Mouse (Mus musculus): ENCODE data around the gene Iqca. TPM values are rescaled to one million over a fixed set of nuclear protein-coding genes. Genes with fewer than 3 reads are reported as not detected.

Iqca gene
- total and polyA plus RNA-seq, 3 experiments = 0.27 TPM; not detected in 2

DNA sequence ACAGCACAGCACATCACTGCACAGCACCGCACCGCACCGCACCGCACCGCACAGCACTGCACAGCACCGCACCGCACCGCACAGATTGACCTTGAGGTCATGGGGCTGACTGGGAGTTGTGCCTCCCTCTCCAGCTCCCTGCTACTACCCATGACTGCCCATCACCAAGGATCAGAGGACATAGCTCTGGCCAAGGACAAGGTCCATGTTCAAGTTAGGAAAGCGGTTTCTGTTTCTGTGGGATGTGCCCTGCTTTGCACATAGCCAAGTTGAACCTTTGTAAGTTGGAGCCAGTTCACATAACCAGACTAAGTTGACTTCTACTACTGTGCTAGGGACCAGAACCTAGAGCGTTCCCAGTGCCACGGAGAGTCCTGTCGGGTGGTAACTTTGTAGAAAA, 28.6 kb downstream of the Iqca start:
- no peaks in the 10 kb centered on the region for H3K36me3 ChIP-seq (replicated peaks)
- H3K9me3 ChIP-seq (replicated peaks) = peaks cover 83% of the 10 kb centered on the region
- no peaks in the 10 kb centered on the region for H3K27me3 ChIP-seq (ENCODE audit: insufficient read depth, low read length)
- TF ChIP-seq GATA1 (IDR thresholded peaks at IDR 0.05; ENCODE audit: borderline replicate concordance, low read length) (no peak), CTCF (IDR thresholded peaks at IDR 0.05; ENCODE audit: low read depth, low read length) (no peak), TAL1 (conservative IDR thresholded peaks at IDR 0.05; ENCODE audit: low read depth, low read length) (no peak), POLR2AphosphoS5 (IDR thresholded peaks at IDR 0.05; ENCODE audit: insufficient replicate concordance, low read depth, low read length) (no peak), GATA2 (IDR thresholded peaks at IDR 0.05; ENCODE audit: borderline replicate concordance, low read depth, low read length) (no peak)
- no peaks in the 10 kb centered on the region for H3K4me1 ChIP-seq (ENCODE audit: insufficient read depth, low read depth, low read length)
- ATAC-seq (ENCODE audit: extremely low read depth, insufficient number of reproducible peaks, low FRiP score, poor library complexity, severe bottlenecking) (no peak), DNase-seq (ENCODE audit: low spot score) (no peak)
- peak overlapping the region; percentile 44; the same call in 1 of the 2 replicates for H3K4me3 ChIP-seq (ENCODE audit: low read depth, low read length)

DNA sequence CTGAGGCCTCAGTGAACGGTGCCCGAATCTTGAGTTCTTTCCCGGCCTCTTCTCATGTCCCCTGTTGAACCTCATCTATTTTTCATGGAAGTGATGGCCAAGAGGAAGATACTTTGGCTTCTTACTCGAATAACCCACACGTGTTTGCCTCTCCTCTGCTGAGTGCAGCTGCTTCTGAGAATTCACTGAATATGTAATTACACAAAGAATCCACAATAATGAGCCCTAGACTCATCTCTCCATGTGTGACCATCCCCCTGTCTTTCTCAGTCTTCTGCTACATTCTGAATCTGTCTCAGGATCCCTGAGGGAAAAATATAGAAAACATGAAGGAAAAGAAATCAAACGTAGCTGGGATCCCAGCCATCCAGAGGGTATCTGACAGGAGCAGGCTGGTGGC, 32.5 kb downstream of the Iqca start:
- Histone ChIP-seq H3K9me3 (replicated peaks) (peaks cover 87% of the 10 kb centered on the region), H3K36me3 (replicated peaks) (no peaks in the 10 kb centered on the region), H3K4me3 (ENCODE audit: low read depth, low read length) (no peak overlapping the region), H3K4me1 (ENCODE audit: insufficient read depth, low read depth, low read length) (no peaks in the 10 kb centered on the region), H3K27me3 (ENCODE audit: insufficient read depth, low read length) (no peaks in the 10 kb centered on the region)
- ATAC-seq (ENCODE audit: extremely low read depth, insufficient number of reproducible peaks, low FRiP score, poor library complexity, severe bottlenecking) (no peak), DNase-seq (ENCODE audit: low spot score) (no peak)
- TF ChIP-seq GATA1 (IDR thresholded peaks at IDR 0.05; ENCODE audit: borderline replicate concordance, low read length) (no peak), TAL1 (conservative IDR thresholded peaks at IDR 0.05; ENCODE audit: low read depth, low read length) (no peak), CTCF (IDR thresholded peaks at IDR 0.05; ENCODE audit: low read depth, low read length) (no peak), POLR2AphosphoS5 (IDR thresholded peaks at IDR 0.05; ENCODE audit: insufficient replicate concordance, low read depth, low read length) (no peak)

DNA sequence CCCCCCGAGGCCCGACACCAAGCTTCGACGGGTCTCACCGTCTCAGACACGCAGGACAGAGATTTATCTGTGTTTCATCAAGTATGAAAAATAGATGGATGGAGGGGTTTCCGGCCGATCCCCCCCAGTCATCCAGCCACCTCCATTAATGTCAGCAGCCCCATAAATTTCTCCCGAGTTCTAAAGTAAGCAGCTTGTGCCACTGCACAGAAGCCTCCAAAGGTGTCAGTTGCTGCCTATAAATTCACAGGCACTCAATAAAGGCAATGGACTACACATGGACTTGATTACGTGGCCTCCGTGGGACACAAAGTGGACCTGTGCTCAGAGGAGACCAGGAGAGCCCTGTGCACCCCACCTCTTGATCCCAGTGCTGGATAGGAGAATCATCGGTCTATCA, 34.0 kb downstream of the Iqca start:
- Histone ChIP-seq H3K9me3 (replicated peaks) (peaks cover 86% of the 10 kb centered on the region), H3K27me3 (ENCODE audit: insufficient read depth, low read length) (no peaks in the 10 kb centered on the region; the same call in 1 of the 2 replicates), H3K4me3 (ENCODE audit: low read depth, low read length) (no peak overlapping the region), H3K4me1 (ENCODE audit: insufficient read depth, low read depth, low read length) (no peaks in the 10 kb centered on the region), H3K36me3 (replicated peaks) (no peaks in the 10 kb centered on the region)
- TF ChIP-seq POLR2AphosphoS5 (IDR thresholded peaks at IDR 0.05; ENCODE audit: insufficient replicate concordance, low read depth, low read length) = no peak
- DNase-seq (ENCODE audit: low spot score) (no peak), ATAC-seq (ENCODE audit: extremely low read depth, insufficient number of reproducible peaks, low FRiP score, poor library complexity, severe bottlenecking) (no peak)

DNA sequence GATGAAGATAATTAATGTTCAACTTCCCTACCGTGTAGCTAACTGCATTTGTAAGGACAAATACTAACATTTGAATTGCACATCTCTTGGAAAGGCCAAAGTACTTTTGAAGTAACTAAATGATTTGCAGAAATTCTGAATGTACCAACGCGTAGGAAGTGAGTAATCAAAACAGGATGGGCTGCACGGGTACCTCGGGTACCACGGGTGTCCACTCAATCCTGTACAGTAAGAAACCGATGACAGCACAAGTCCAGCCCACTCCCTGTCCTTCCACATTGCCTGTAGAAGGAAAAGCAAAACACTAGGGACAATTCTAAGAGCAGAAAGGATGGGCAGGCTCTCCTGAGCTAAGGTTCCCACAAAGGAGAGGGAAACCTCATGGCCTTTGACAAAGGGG, 36.0 kb downstream of the Iqca start:
- H3K4me1 ChIP-seq (ENCODE audit: insufficient read depth, low read depth, low read length) = no peaks in the 10 kb centered on the region
- H3K4me3 ChIP-seq (ENCODE audit: low read depth, low read length) = no peak overlapping the region
- no peaks in the 10 kb centered on the region; the same call in 1 of the 2 replicates for H3K27me3 ChIP-seq (ENCODE audit: insufficient read depth, low read length)
- ATAC-seq (ENCODE audit: extremely low read depth, insufficient number of reproducible peaks, low FRiP score, poor library complexity, severe bottlenecking) = no peak
- TF ChIP-seq CTCF (IDR thresholded peaks at IDR 0.05; ENCODE audit: low read depth, low read length) = no peak
- no peak for TF ChIP-seq POLR2AphosphoS5 (IDR thresholded peaks at IDR 0.05; ENCODE audit: insufficient replicate concordance, low read depth, low read length)
- TF ChIP-seq GATA2 (IDR thresholded peaks at IDR 0.05; ENCODE audit: borderline replicate concordance, low read depth, low read length) = no peak
- no peak for TF ChIP-seq TAL1 (conservative IDR thresholded peaks at IDR 0.05; ENCODE audit: low read depth, low read length)
- no peak for TF ChIP-seq GATA1 (IDR thresholded peaks at IDR 0.05; ENCODE audit: borderline replicate concordance, low read length)
- no peak for DNase-seq (ENCODE audit: low spot score)
- H3K9me3 ChIP-seq (replicated peaks) = peaks cover 81% of the 10 kb centered on the region
- no peaks in the 10 kb centered on the region for H3K36me3 ChIP-seq (replicated peaks)

DNA sequence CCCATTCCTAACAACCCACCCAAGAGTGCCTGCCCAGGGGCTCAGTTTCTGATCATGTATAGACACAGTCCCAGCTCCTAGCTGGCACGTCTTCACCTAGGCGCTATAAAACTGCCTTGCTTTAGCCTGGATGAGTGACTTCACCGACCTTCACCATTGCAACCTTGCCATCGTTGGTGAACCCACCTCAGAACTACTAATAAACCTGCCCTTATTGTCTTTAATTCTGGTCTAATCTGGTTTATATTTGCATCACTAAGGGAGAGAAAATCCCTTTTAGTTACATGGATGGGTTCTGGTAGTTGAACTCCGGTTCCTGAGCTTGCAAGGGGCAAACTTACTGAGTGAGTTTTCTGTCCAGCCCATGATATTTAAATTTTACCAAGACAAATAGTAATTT, 38.6 kb downstream of the Iqca start:
- no peak for ATAC-seq (ENCODE audit: extremely low read depth, insufficient number of reproducible peaks, low FRiP score, poor library complexity, severe bottlenecking)
- H3K27me3 ChIP-seq (ENCODE audit: insufficient read depth, low read length) = no peaks in the 10 kb centered on the region; the same call in 1 of the 2 replicates
- H3K4me1 ChIP-seq (ENCODE audit: insufficient read depth, low read depth, low read length) = no peaks in the 10 kb centered on the region
- H3K9me3 ChIP-seq (replicated peaks) = peaks cover 79% of the 10 kb centered on the region
- no peak overlapping the region for H3K4me3 ChIP-seq (ENCODE audit: low read depth, low read length)
- no peak for DNase-seq (ENCODE audit: low spot score)
- TF ChIP-seq TAL1 (conservative IDR thresholded peaks at IDR 0.05; ENCODE audit: low read depth, low read length) = no peak
- no peak for TF ChIP-seq POLR2AphosphoS5 (IDR thresholded peaks at IDR 0.05; ENCODE audit: insufficient replicate concordance, low read depth, low read length)
- no peak for TF ChIP-seq GATA1 (IDR thresholded peaks at IDR 0.05; ENCODE audit: borderline replicate concordance, low read length)
- no peak for TF ChIP-seq CTCF (IDR thresholded peaks at IDR 0.05; ENCODE audit: low read depth, low read length)
- no peak for TF ChIP-seq GATA2 (IDR thresholded peaks at IDR 0.05; ENCODE audit: borderline replicate concordance, low read depth, low read length)
- no peaks in the 10 kb centered on the region for H3K36me3 ChIP-seq (replicated peaks)

DNA sequence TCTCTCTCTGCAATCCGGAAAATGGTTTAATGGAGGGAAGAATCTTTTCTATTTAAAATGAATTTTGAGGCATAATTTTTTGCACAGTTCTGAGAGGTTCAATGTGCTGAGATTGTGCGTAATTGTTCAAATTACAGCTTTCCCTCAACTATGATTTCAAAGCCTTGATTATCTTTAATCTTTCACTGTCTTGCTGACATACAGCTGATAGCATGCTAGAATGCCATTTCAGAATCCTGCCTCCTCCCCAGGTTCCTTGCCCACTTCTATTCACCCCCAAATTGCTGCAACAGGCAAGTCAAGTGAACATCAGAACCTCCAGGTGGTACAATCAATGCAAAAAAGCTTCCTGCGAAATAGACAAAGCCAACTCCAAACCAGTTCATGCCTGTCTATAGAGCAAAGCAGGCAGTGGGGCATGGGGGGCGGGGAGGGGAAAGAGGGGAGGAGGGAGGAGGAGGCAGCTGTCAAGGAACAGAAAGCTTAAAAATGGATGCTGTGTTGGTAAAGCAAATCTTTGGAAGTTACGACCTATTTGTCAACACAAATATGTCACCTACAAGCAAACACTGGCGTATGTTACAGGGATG, 39.5 kb downstream of the Iqca start:
- TF ChIP-seq GATA1 (IDR thresholded peaks at IDR 0.05; ENCODE audit: borderline replicate concordance, low read length) = no peak
- TF ChIP-seq CTCF (IDR thresholded peaks at IDR 0.05; ENCODE audit: low read depth, low read length) = no peak
- no peak for TF ChIP-seq GATA2 (IDR thresholded peaks at IDR 0.05; ENCODE audit: borderline replicate concordance, low read depth, low read length)
- TF ChIP-seq POLR2AphosphoS5 (IDR thresholded peaks at IDR 0.05; ENCODE audit: insufficient replicate concordance, low read depth, low read length) = no peak
- no peak for TF ChIP-seq TAL1 (conservative IDR thresholded peaks at IDR 0.05; ENCODE audit: low read depth, low read length)
- ATAC-seq (ENCODE audit: extremely low read depth, insufficient number of reproducible peaks, low FRiP score, poor library complexity, severe bottlenecking) = no peak

More for the DNA sequence above, 39.5 kb downstream of the Iqca start:
- Histone ChIP-seq H3K9me3 (replicated peaks) (peaks cover 80% of the 10 kb centered on the region), H3K4me1 (ENCODE audit: insufficient read depth, low read depth, low read length) (no peaks in the 10 kb centered on the region), H3K36me3 (replicated peaks) (no peaks in the 10 kb centered on the region), H3K4me3 (ENCODE audit: low read depth, low read length) (no peak overlapping the region), H3K27me3 (ENCODE audit: insufficient read depth, low read length) (no peaks in the 10 kb centered on the region; the same call in 1 of the 2 replicates)
- no peak for DNase-seq (ENCODE audit: low spot score)
